Mouse (Mus musculus) heart, postnatal 0 days (tissue): ENCODE data around the gene Ifnlr1.

ENCODE experiments used
- CTCF ChIP-seq: IDR thresholded peaks from 2 replicates; pipeline ENCODE4 v1.5.1; 2016; ENCODE audit warnings: antibody characterized with exemption, control low read depth, low read depth
- EP300 ChIP-seq: IDR thresholded peaks from 2 replicates; pipeline ENCODE4 v1.6.1; 2016; ENCODE audit warnings: antibody characterized with exemption, low read depth

- TF ChIP-seq CTCF, result 0 out of 2 replicates have a peak, but pooled peaks have one; percentile 19
- TF ChIP-seq EP300, result 0 out of 2 replicates have a peak, but pooled peaks have one; percentile 21
These were observed 29.9 kb upstream of the Ifnlr1 start for GRCm38 (mm10) chr4:135656094-135656589.
